Mouse (Mus musculus) right cerebral cortex, adult 2 months (tissue): ENCODE measurements at regions not wholly inside any gene's neighbourhood (a gene's known extent, or its start where the extent isn't known, plus 50 kb on each side); places are given as distances from the start of the nearest gene placed in this dataset.
A peak's percentile ranks its signal among the peaks of the same experiment; 100 is the strongest.

ENCODE experiments used
- DNase-seq, 2 experiments: peaks; one replicate each; pipeline ENCODE4 v3.0.0; 2021 to 2022; ENCODE audit warnings: low spot score in 2 of 2

- no peak for DNase-seq
Measured at GRCm38 (mm10) chr2:12034323-12034585, 256.6 kb downstream of the Ankrd16 start.

- peak; percentile 33 to 39 for DNase-seq
Measured at GRCm38 (mm10) chr2:12049386-12049785, 252.3 kb downstream of the Itga8 start.

DNA sequence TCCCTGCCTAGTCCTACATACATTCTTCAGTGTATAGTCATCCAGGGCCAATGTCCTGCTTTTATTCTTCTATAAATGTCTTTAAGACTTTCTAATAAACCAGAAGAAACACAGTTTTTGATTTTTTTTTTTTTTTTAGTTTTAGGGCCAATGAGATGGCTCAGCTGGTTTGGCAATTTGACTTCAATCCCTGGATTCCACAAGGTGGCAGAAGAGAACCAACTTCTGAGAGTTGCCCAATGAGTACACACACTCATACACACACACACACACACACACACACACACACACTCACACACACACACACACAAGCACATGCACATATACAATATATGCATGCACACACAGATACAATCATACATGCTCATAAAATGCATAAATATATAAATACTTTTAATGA, 251.8 kb downstream of the Itga8 start:
- DNase-seq: peak; percentile 25 to 38

- peak; percentile 20 to 37 for DNase-seq
Measured at GRCm38 (mm10) chr2:12053404-12054164, 248.1 kb downstream of the Itga8 start.

DNA sequence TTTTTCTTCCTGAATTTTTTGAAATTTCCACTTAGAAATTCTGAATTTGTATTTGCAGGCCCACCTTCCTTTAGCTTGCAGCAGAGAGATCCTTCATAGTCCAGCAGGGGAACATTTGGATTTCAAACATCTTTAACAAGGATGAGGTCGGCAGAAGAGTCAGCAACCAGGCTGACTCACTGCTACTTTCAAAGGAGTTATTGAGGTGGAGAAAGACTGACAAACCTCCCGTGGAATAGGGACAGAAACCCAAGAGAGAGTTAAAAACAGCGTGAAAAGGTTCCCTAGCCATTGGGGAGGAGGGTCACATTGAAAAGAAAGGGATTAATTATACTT, 247.6 kb downstream of the Itga8 start:
- DNase-seq: no peak
